Mouse (Mus musculus) MEL (cell line): Measurements from ENCODE around the gene Ighmbp2. TPM values are rescaled to one million over a fixed set of nuclear protein-coding genes. Genes with fewer than 3 reads are reported as not detected.

ENCODE experiments used
- DNase-seq: peaks from one replicate; pipeline ENCODE4 v3.0.0; 2011; ENCODE audit warnings: low read depth, low spot score
- H3K27ac ChIP-seq: 2 replicates; pipeline ENCODE4 v1.5.1; 2012; ENCODE audit warnings: low read depth, mild to moderate bottlenecking, control low read depth, low read length, moderate library complexity; ENCODE audit not compliant: control insufficient read depth
- H3K27me3 ChIP-seq, 2 experiments: fragments of 150-350 bp in 1 of 2; sonication (generic) in 1 of 2; 2 replicates each; pipeline ENCODE4 v1.6.1; 2012; ENCODE audit warnings: low read length in 2 of 2, mild to moderate bottlenecking in 2 of 2, improper control_type of control experiment in 1 of 2, moderate library complexity in 1 of 2; ENCODE audit not compliant: insufficient read depth in 2 of 2, control insufficient read depth in 1 of 2
- H3K36me3 ChIP-seq, 2 experiments: 2 replicates each; pipeline ENCODE4 v1.6.1; 2012 to 2014; ENCODE audit warnings: low read length in 2 of 2, improper control_type of control experiment in 1 of 2, inconsistent platforms in 1 of 2, mild to moderate bottlenecking in 1 of 2; ENCODE audit not compliant: insufficient read depth in 2 of 2, control insufficient read depth in 1 of 2
- H3K4me1 ChIP-seq, 2 experiments: fragments of 150-350 bp in 1 of 2; sonication (generic) in 1 of 2; 2 replicates each; pipeline ENCODE4 v1.6.1; 2012; ENCODE audit warnings: low read length in 2 of 2, improper control_type of control experiment in 1 of 2, mild to moderate bottlenecking in 1 of 2; ENCODE audit not compliant: insufficient read depth in 2 of 2, control insufficient read depth in 1 of 2
- H3K4me3 ChIP-seq, 2 experiments: fragments of 150-350 bp in 1 of 2; sonication (generic) in 1 of 2; 2 replicates each; pipeline ENCODE4 v1.5.1; 2012; ENCODE audit warnings: low read depth in 2 of 2, low read length in 2 of 2, mild to moderate bottlenecking in 2 of 2, moderate library complexity in 2 of 2, control low read depth in 1 of 2, improper control_type of control experiment in 1 of 2; ENCODE audit not compliant: control insufficient read depth in 1 of 2, insufficient read depth in 1 of 2
- H3K79me2 ChIP-seq: 2 replicates; pipeline ENCODE4 v1.6.1; 2012; ENCODE audit warnings: mild to moderate bottlenecking, low read length, moderate library complexity; ENCODE audit not compliant: control insufficient read depth, poor library complexity, insufficient read depth
- H3K9ac ChIP-seq: 2 replicates; pipeline ENCODE4 v1.6.1; 2012; ENCODE audit warnings: low read depth, mild to moderate bottlenecking, control low read depth, low read length, moderate library complexity; ENCODE audit not compliant: control insufficient read depth, poor library complexity, severe bottlenecking
- H3K9me3 ChIP-seq: fragments of 150-350 bp; sonication (generic); replicated peaks from 2 replicates; pipeline ENCODE4 v1.6.1; 2012; ENCODE audit warnings: mild to moderate bottlenecking, low read length, improper control_type of control experiment, moderate library complexity; ENCODE audit not compliant: insufficient read depth
- CTCF ChIP-seq, 3 experiments: IDR thresholded peaks in 2 of 3; conservative IDR thresholded peaks in 1 of 3; 2 replicates each; pipeline ENCODE4 v1.5.1; 2011 to 2012; ENCODE audit warnings: low read length in 3 of 3, low read depth in 2 of 3, mild to moderate bottlenecking in 2 of 3, improper control_type of control experiment in 1 of 3, inconsistent platforms in 1 of 3, mixed read lengths in 1 of 3, moderate library complexity in 1 of 3; ENCODE audit not compliant: control insufficient read depth in 1 of 3, insufficient read depth in 1 of 3, poor library complexity in 1 of 3, severe bottlenecking in 1 of 3
- ELF1 ChIP-seq: IDR thresholded peaks from 2 replicates; pipeline ENCODE4 v1.6.1; 2014; ENCODE audit warnings: low read depth, mild to moderate bottlenecking, inconsistent platforms, low read length, improper control_type of control experiment, moderate library complexity
- ETS1 ChIP-seq: IDR thresholded peaks from 2 replicates; pipeline ENCODE4 v1.6.1; 2012; ENCODE audit warnings: low read depth, mild to moderate bottlenecking, inconsistent platforms, low read length, improper control_type of control experiment, moderate library complexity
- MAX ChIP-seq: IDR thresholded peaks from 2 replicates; pipeline ENCODE4 v1.6.1; 2011; ENCODE audit warnings: low read length, improper control_type of control experiment
- NRF1 ChIP-seq: IDR thresholded peaks from 2 replicates; pipeline ENCODE4 v1.6.1; 2014; ENCODE audit warnings: low read depth, mild to moderate bottlenecking, inconsistent platforms, low read length, improper control_type of control experiment, moderate library complexity; ENCODE audit not compliant: poor library complexity, insufficient read depth, severe bottlenecking
- RCOR1 ChIP-seq: IDR thresholded peaks from 2 replicates; pipeline ENCODE4 v1.6.1; 2012; ENCODE audit warnings: low read depth, mild to moderate bottlenecking, inconsistent platforms, low read length, improper control_type of control experiment
- TAL1 ChIP-seq: IDR thresholded peaks from 2 replicates; pipeline ENCODE4 v1.6.1; 2012; ENCODE audit warnings: mild to moderate bottlenecking, inconsistent platforms, low read length, moderate library complexity, mixed read lengths
- ZKSCAN1 ChIP-seq: IDR thresholded peaks from 2 replicates; pipeline ENCODE4 v1.6.1; 2012; ENCODE audit warnings: low read depth, mild to moderate bottlenecking, inconsistent platforms, low read length, improper control_type of control experiment, moderate library complexity
- ZMIZ1 ChIP-seq: IDR thresholded peaks from 2 replicates; pipeline ENCODE4 v1.6.1; 2012; ENCODE audit warnings: low read depth, mild to moderate bottlenecking, inconsistent platforms, low read length, improper control_type of control experiment, moderate library complexity
- ZNF384 ChIP-seq: IDR thresholded peaks from 2 replicates; pipeline ENCODE4 v1.6.1; 2012; ENCODE audit warnings: low read depth, mild to moderate bottlenecking, inconsistent platforms, low read length, improper control_type of control experiment
- polyA plus RNA-seq, 2 experiments: library from polyadenylated mRNA; stranded (reverse) in 1 of 2; unstranded in 1 of 2; fragments of >175 nt in 1 of 2; fragments of >200 nt in 1 of 2; gene quantifications; 2 replicates each; pipeline versions ENCODE4 v1.2.1 to v1.2.4; 2012; ENCODE audit warnings: low replicate concordance in 2 of 2, low read depth in 1 of 2; ENCODE audit not compliant: insufficient read length in 2 of 2, insufficient read depth in 1 of 2, missing spikeins in 1 of 2
- total RNA-seq: library from RNA; depleted of rRNA; stranded (reverse); fragments of 300-350 nt; gene quantifications from 2 replicates; pipeline ENCODE4 v1.2.3, GENCODE M21; 2012

Ighmbp2 gene
- total and polyA plus RNA-seq, 3 experiments: 11.7 to 12.9 TPM; not detected in 1

GRCm38 (mm10) chr19:3282572-3283467, at the start of gene Ighmbp2, which contains the start of gene Mrpl21 (continued):
- no peak for TF ChIP-seq TAL1
- TF ChIP-seq RCOR1: peak; percentile 60; the same call in 1 of the 2 replicates
- TF ChIP-seq ETS1: peak; percentile 22; the same call in 1 of the 2 replicates
- peak; percentile 85 for TF ChIP-seq ELF1
- TF ChIP-seq CTCF (IDR thresholded peaks at IDR 0.05 in 2 of 3, conservative IDR thresholded peaks at IDR 0.05 in 1 of 3; ENCODE audit: control insufficient read depth in 1 of 3, insufficient read depth in 1 of 3, low read depth in 2 of 3, low read length in 3 of 3, poor library complexity in 1 of 3, severe bottlenecking in 1 of 3): no peak

- Histone ChIP-seq H3K4me1 (peaks cover 0 to 11% of the 10 kb centered on the region in 2 experiments; a peak in 1 of 4 replicates), H3K4me3 (no peak overlapping the region), H3K27ac (no peak overlapping the region)
Observed at GRCm38 (mm10) chr19:3326479-3327047, 43.7 kb upstream of the Ighmbp2 start.

GRCm38 (mm10) chr19:3325771-3326478, 43.1 kb upstream of the Ighmbp2 start:
- TF ChIP-seq MAX (no peak), ZKSCAN1 (no peak), ZMIZ1 (no peak)
- Histone ChIP-seq H3K4me3 (peak overlapping the region; percentile 57 to 60), H3K9me3 (no peaks in the 10 kb centered on the region), H3K4me1 (peaks cover 3 to 14% of the 10 kb centered on the region in 2 experiments), H3K79me2 (peaks cover 1% of the 10 kb centered on the region), H3K27ac (peak overlapping the region; percentile 88), H3K36me3 (peaks cover 0 to 6% of the 10 kb centered on the region in 2 experiments; a peak in 2 of 4 replicates), H3K27me3 (no peaks in the 10 kb centered on the region), H3K9ac (peak overlapping the region; percentile 74)
- peak; percentile 58 for DNase-seq

More at GRCm38 (mm10) chr19:3326479-3327047, 43.7 kb upstream of the Ighmbp2 start:
- H3K36me3 ChIP-seq: peaks cover 0 to 6% of the 10 kb centered on the region in 2 experiments; a peak in 2 of 4 replicates
- no peaks in the 10 kb centered on the region for H3K9me3 ChIP-seq
- no peak for TF ChIP-seq ZNF384
- no peak for TF ChIP-seq ETS1
- no peak for TF ChIP-seq NRF1
- no peak overlapping the region for H3K9ac ChIP-seq
- peaks cover 1% of the 10 kb centered on the region for H3K79me2 ChIP-seq
- no peaks in the 10 kb centered on the region for H3K27me3 ChIP-seq
- DNase-seq: no peak
